Mouse (Mus musculus): ENCODE data around the gene Hcar1.

Hcar1 gene

GRCm38 (mm10) chr5:123862374-123863350, 17.2 kb downstream of the Hcar1 start:
- DNase-seq = no peak

GRCm38 (mm10) chr5:123858798-123859197, 21.0 kb downstream of the Hcar1 start:
- no peak for DNase-seq

DNA sequence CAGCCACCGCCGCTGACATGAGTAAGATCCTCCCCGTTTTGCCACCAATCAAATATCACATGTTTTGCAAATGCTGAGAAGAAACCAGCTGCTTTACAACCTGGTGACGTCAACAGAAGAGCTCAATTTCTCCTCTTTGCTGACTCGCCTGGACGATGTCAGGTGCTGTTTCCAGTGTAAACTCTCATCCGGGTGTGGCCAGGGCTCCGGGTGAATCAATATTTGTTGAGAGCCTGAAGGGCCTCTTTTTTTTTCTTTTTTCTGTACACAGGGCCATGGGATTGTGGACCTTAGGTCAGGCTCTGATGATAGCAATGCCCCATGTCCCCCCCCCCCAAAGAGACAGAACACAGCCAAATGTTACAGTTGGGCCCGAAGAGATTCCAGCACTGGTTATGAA, 25.3 kb downstream of the Hcar1 start:
- no peak for DNase-seq

GRCm38 (mm10) chr5:123853877-123854504, 25.8 kb downstream of the Hcar1 start:
- DNase-seq = peak; percentile 55 to 60

GRCm38 (mm10) chr5:123851398-123851797, 28.4 kb downstream of the Hcar1 start:
- DNase-seq = peak; percentile 28 to 48

DNA sequence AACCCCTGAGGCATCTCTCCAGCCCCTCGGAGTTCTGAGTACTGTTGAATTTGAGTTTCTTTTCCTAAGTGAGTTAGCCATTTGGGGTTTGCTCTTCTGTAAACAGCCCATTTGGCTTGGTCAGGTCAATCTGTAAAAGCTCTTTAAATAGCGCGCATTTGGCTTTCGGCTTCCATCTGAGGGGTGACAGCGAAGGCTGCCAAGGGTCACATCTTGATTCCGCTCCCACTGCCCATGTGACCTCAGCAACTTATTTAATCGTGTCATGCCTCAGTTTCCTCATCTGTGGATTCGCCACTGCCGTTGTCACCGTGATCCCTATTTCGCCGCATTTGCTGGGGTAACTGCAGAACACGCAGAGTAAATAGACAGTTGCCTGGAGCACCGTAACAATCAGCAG, 35.5 kb downstream of the Hcar1 start:
- peak; percentile 47 to 60 for DNase-seq

- no peak for DNase-seq
Measured at GRCm38 (mm10) chr5:123843816-123844215, 36.0 kb downstream of the Hcar1 start.

GRCm38 (mm10) chr5:123842935-123843282, 36.9 kb downstream of the Hcar1 start:
- no peak for DNase-seq

DNA sequence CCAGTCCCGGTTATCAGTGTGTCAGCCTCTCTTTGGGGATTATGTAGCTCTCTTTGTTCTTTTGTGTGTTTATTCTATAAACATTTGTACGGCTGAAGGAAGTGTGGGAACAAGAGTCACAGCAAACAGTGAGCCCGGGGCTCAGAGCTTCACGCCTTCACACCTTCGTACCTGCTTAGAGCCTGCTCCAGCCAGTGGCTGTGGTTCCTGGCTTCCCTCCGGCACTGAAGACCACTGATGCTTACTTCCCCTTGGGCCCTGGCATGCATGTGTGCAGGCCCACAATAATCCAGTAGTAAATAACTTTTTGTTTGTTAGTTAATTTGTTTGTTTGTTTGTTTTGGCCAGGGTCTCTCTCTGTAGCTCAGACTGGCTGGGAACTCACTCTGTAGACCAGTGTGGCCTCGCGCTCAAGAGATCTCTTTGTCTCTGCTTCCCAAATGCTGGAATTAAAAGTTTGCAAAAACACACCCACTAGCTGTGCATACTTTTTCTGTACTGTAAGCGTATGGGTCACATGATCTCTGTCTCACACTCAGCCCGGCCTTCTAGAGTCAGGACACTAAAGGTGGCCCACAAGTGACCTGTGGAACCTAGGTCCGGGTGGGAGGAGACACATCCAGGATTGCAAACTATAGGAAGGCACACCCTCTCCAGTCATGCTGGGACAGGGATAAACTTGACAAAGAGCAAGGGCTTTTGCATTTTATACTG, 37.4 kb downstream of the Hcar1 start:
- DNase-seq = no peak

DNA sequence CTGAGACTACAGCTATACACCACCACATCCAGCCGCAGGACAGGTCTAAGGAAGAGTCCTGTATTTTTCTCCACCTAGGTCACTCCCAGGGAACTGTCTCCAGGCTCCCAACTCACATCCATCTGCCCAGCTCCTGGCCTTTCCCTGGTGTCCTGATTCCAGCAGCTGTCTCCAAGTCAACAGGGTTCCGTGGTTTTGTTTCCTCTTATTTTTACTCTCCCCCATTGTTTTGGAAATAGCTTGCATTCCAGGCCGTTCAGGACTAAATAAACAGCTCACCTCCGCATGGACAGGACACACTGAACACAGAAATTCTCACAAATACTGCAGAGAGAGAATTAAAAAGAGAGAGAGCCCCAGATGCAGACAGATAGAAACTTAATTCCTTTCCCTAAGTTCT, 42.4 kb downstream of the Hcar1 start:
- DNase-seq = no peak

- DNase-seq = no peak
Measured at GRCm38 (mm10) chr5:123834836-123835235, 45.0 kb downstream of the Hcar1 start.

DNA sequence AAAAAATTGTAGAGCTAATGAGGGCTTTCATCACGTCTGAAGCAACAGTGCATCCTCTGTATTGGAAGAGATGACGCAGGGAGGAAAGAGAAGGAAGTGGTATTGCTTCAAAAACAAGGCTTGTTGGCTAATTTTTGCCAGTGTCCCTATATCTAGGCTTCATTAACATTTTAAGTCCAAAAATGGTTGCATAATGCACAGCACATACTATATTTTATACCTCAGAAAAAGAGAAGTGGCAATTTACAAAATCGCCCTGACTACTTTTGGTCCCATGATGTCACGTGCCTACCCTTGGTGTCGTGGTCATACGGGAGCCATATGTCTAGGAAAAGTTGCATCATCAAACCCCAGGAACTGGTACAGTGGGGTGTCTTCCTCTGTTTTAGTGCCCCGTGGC, 47.5 kb downstream of the Hcar1 start:
- no peak for DNase-seq

DNA sequence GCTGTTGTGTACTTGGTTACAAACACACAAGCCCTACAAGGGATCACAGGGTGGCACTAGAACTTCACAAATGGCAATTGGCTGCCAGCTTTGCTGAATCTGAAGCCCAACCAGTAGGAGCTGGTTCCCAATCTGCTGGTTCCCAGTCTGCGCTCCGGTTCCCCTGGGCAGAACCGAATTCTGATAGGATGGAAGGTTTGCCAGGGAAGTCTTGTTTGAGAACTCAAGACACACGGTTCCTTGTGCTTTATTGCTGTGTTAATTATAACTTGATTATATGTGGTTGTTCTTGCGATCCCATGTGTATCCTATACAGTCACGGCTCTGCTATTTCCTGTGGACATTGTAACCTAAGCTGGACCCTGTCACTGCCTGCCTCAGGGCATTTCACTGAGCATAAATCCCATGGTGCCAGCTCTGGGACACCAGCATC, 52.1 kb downstream of the Hcar1 start:
- peak; percentile 49 to 69 for DNase-seq

All from kidney, postnatal 4 days (tissue).